Mouse (Mus musculus) kidney, embryonic 16.5 days (tissue): Measurements from ENCODE around the gene Map3k4. TPM values are rescaled to one million over a fixed set of nuclear protein-coding genes. Genes with fewer than 3 reads are reported as not detected.

ENCODE experiments used
- ATAC-seq: fragments of 200-750 bp; cut with Nextera tagmentation; 2 replicates; pipeline ENCODE4 v1.8.0; 2017; ENCODE audit warnings: moderate TSS enrichment; ENCODE audit not compliant: low FRiP score, low TSS enrichment
- H3K27ac ChIP-seq: fragments of 300-500 bp; sonication (generic); 2 replicates; pipeline ENCODE4 v1.5.1; 2014; ENCODE audit warnings: low read length
- H3K27me3 ChIP-seq: fragments of 300-500 bp; sonication (generic); 2 replicates; pipeline ENCODE4 v1.6.1; 2014; ENCODE audit warnings: low read length, control low read depth, mixed read lengths; ENCODE audit not compliant: insufficient read depth
- H3K36me3 ChIP-seq: fragments of 300-500 bp; sonication (generic); 2 replicates; pipeline ENCODE4 v1.6.1; 2014; ENCODE audit warnings: low read length, control low read depth, mixed read lengths; ENCODE audit not compliant: insufficient read depth
- H3K4me1 ChIP-seq: fragments of 300-500 bp; sonication (generic); 2 replicates; pipeline ENCODE4 v1.6.1; 2014; ENCODE audit warnings: low read length, control low read depth, mixed read lengths; ENCODE audit not compliant: insufficient read depth
- H3K4me2 ChIP-seq: fragments of 300-500 bp; sonication (generic); replicated peaks from 2 replicates; pipeline ENCODE4 v1.6.1; 2014; ENCODE audit warnings: low read depth, low read length
- H3K4me3 ChIP-seq: fragments of 300-500 bp; sonication (generic); 2 replicates; pipeline ENCODE4 v1.5.1; 2014; ENCODE audit warnings: mild to moderate bottlenecking, low read length
- H3K9ac ChIP-seq: fragments of 300-500 bp; sonication (generic); replicated peaks from 2 replicates; pipeline ENCODE4 v1.6.1; 2014; ENCODE audit warnings: low read length
- H3K9me3 ChIP-seq: fragments of 300-500 bp; sonication (generic); 2 replicates; pipeline ENCODE4 v1.6.1; 2016; ENCODE audit warnings: low read length, control low read depth
- WGBS: fragments of 180-500 bp; shearing (Covaris S2); extraction: QIAGEN DNeasy Blood & Tissue Kit; methylation state at CpG from one replicate; pipeline ENCODE4 v1.1.7; 2014; 5-methylcytosine and 5-hydroxymethylcytosine counted together
- polyA plus RNA-seq: library from polyadenylated mRNA; unstranded; fragments of >200 nt; fragmentation: Nextera tagmentation; extraction: Ambion mirVana; gene quantifications from 2 replicates; pipeline ENCODE4 v1.2.1, GENCODE M21; 2015

Map3k4 gene
- polyA plus RNA-seq: 36.0 and 38.8 TPM in 2 replicates

- Histone ChIP-seq H3K9ac (peak within 1 kb of the TSS; percentile 95), H3K27ac (peak within 1 kb of the TSS; percentile 97), H3K4me3 (peak within 1 kb of the TSS; percentile 90), H3K36me3 (no peaks in the 10 kb centered on the region), H3K9me3 (no peaks in the 10 kb centered on the region), H3K4me2 (peak within 1 kb of the TSS; percentile 83), H3K27me3 (no peaks in the 10 kb centered on the region), H3K4me1 (peaks cover 26% of the 10 kb centered on the region)
- under 1% methylated on average over 37 of the region's 39 CpGs for WGBS
- peak; percentile 94 for ATAC-seq
Measured at GRCm38 (mm10) chr17:12318663-12319201, at the start of gene Map3k4. Gene Map3k4 (minus strand): TSS chr17:12318796.

- H3K4me2 ChIP-seq: no peak overlapping the region
- H3K27me3 ChIP-seq: no peaks in the 10 kb centered on the region
- H3K4me1 ChIP-seq: peaks cover 6% of the 10 kb centered on the region; the same call in 1 of the 2 replicates
- peak; percentile 58 for ATAC-seq
- H3K36me3 ChIP-seq: no peaks in the 10 kb centered on the region
- no peak overlapping the region for H3K9ac ChIP-seq
- no peak overlapping the region for H3K27ac ChIP-seq
- no peak overlapping the region for H3K4me3 ChIP-seq
- no peaks in the 10 kb centered on the region for H3K9me3 ChIP-seq
- 33% methylated on average over 5 of the region's 5 CpGs for WGBS
Measured at GRCm38 (mm10) chr17:12367373-12367930, 48.9 kb upstream of the Map3k4 start.

- no peak overlapping the region for H3K9ac ChIP-seq
- no peak for ATAC-seq
- no peak overlapping the region for H3K4me3 ChIP-seq
- WGBS: 65% methylated on average over 8 of the region's 8 CpGs
- H3K4me1 ChIP-seq: no peaks in the 10 kb centered on the region
- no peak overlapping the region for H3K4me2 ChIP-seq
- H3K27ac ChIP-seq: no peak overlapping the region
- H3K27me3 ChIP-seq: no peaks in the 10 kb centered on the region
- H3K36me3 ChIP-seq: no peaks in the 10 kb centered on the region
- no peaks in the 10 kb centered on the region for H3K9me3 ChIP-seq
Measured at GRCm38 (mm10) chr17:12364426-12364735, 45.8 kb upstream of the Map3k4 start.

GRCm38 (mm10) chr17:12363601-12364425, 45.2 kb upstream of the Map3k4 start:
- Histone ChIP-seq H3K4me3 (no peak overlapping the region), H3K27me3 (no peaks in the 10 kb centered on the region), H3K36me3 (no peaks in the 10 kb centered on the region), H3K4me2 (no peak overlapping the region), H3K27ac (no peak overlapping the region), H3K9me3 (no peaks in the 10 kb centered on the region), H3K4me1 (no peaks in the 10 kb centered on the region), H3K9ac (no peak overlapping the region)
- no peak for ATAC-seq
- 89% methylated on average over 11 of the region's 11 CpGs for WGBS

- WGBS: 86% methylated on average over 15 of the region's 15 CpGs
- Histone ChIP-seq H3K36me3 (no peaks in the 10 kb centered on the region), H3K4me2 (no peak overlapping the region), H3K27me3 (no peaks in the 10 kb centered on the region), H3K27ac (no peak overlapping the region), H3K9ac (no peak overlapping the region), H3K4me3 (no peak overlapping the region), H3K9me3 (no peaks in the 10 kb centered on the region), H3K4me1 (no peaks in the 10 kb centered on the region)
- no peak for ATAC-seq
Measured at GRCm38 (mm10) chr17:12359876-12360275, 41.3 kb upstream of the Map3k4 start.

GRCm38 (mm10) chr17:12352781-12353180, 34.2 kb upstream of the Map3k4 start:
- Histone ChIP-seq H3K4me2 (no peak overlapping the region), H3K9ac (no peak overlapping the region), H3K9me3 (no peaks in the 10 kb centered on the region), H3K36me3 (no peaks in the 10 kb centered on the region), H3K4me1 (peaks cover 5% of the 10 kb centered on the region; the same call in 1 of the 2 replicates), H3K27ac (no peak overlapping the region), H3K27me3 (no peaks in the 10 kb centered on the region), H3K4me3 (no peak overlapping the region)
- 45% methylated on average over 1 of the region's 1 CpGs for WGBS
- no peak for ATAC-seq

- no peaks in the 10 kb centered on the region for H3K27me3 ChIP-seq
- peaks cover 5% of the 10 kb centered on the region; the same call in 1 of the 2 replicates for H3K4me1 ChIP-seq
- H3K9ac ChIP-seq: no peak overlapping the region
- H3K9me3 ChIP-seq: no peaks in the 10 kb centered on the region
- H3K4me3 ChIP-seq: no peak overlapping the region
- no peak for ATAC-seq
- no peak overlapping the region for H3K4me2 ChIP-seq
- no peaks in the 10 kb centered on the region for H3K36me3 ChIP-seq
- no peak overlapping the region for H3K27ac ChIP-seq
- WGBS: 90% methylated on average over 6 of the region's 6 CpGs
Measured at GRCm38 (mm10) chr17:12351564-12351963, 33.0 kb upstream of the Map3k4 start.

- no peak overlapping the region for H3K4me3 ChIP-seq
- no peak for ATAC-seq
- H3K27me3 ChIP-seq: no peaks in the 10 kb centered on the region
- H3K9ac ChIP-seq: no peak overlapping the region
- no peaks in the 10 kb centered on the region for H3K36me3 ChIP-seq
- H3K9me3 ChIP-seq: no peaks in the 10 kb centered on the region
- WGBS: 80% methylated on average over 1 of the region's 1 CpGs
- H3K27ac ChIP-seq: no peak overlapping the region
- H3K4me1 ChIP-seq: peaks cover under 1% of the 10 kb centered on the region; the same call in 1 of the 2 replicates
- no peak overlapping the region for H3K4me2 ChIP-seq
Measured at GRCm38 (mm10) chr17:12347462-12347861, 28.9 kb upstream of the Map3k4 start.

GRCm38 (mm10) chr17:12343702-12344376, 25.2 kb upstream of the Map3k4 start:
- Histone ChIP-seq H3K4me2 (no peak overlapping the region), H3K27ac (no peak overlapping the region), H3K4me3 (no peak overlapping the region), H3K27me3 (no peaks in the 10 kb centered on the region), H3K9me3 (no peaks in the 10 kb centered on the region), H3K9ac (no peak overlapping the region), H3K36me3 (no peaks in the 10 kb centered on the region), H3K4me1 (no peaks in the 10 kb centered on the region)
- no peak for ATAC-seq
- WGBS: 79% methylated on average over 9 of the region's 9 CpGs
